Mouse (Mus musculus): ENCODE data around the gene Poln.
A peak's percentile ranks its signal among the peaks of the same experiment; 100 is the strongest.

The Poln gene

GRCm38 (mm10) chr5:34186391-34186790 lies 17.1 kb upstream of the Poln start:
- DNase-seq, result no peak

GRCm38 (mm10) chr5:34185791-34186190 lies 16.5 kb upstream of the Poln start:
- no peak for DNase-seq

GRCm38 (mm10) chr5:34185051-34185580 lies 15.9 kb upstream of the Poln start:
- DNase-seq, result no peak

- no peak for DNase-seq
Observed at GRCm38 (mm10) chr5:34183976-34184375, 14.7 kb upstream of the Poln start.

DNA sequence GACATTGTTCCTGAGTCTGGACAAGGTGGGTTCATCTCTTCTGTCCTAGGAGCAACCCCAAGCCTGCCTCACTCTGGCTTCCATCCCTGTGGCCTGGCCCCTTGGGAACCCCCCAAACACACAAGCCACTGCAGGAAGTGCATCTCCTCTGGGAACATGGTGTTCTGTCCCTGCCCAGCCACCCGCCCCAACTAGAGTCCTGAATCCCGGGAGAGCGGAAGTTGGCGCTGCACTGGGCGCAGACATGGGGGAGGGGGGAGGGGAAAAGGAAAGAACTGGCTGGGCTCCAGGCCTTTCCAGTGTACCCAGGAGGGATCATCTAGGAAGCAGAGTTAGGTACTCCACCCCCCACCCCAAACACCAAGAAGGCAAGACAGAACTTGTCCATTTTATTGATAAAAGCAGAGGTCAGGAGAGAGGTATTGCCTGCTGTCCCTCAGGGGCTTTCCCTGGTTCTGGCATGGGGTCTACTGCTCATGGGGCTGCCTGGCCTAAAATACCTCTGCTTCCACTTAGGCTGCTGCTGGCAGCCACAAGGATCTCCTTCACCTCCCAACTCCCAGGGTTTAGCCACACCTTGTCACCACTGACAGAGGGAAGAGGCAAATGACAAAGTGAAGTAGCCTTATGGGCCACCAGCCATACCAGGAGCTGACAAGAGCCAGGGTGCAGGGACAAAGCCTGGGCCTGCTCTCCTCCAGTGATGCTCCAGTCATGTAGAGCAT lies 14.1 kb upstream of the Poln start:
- DNase-seq, result peak; percentile 81

DNA sequence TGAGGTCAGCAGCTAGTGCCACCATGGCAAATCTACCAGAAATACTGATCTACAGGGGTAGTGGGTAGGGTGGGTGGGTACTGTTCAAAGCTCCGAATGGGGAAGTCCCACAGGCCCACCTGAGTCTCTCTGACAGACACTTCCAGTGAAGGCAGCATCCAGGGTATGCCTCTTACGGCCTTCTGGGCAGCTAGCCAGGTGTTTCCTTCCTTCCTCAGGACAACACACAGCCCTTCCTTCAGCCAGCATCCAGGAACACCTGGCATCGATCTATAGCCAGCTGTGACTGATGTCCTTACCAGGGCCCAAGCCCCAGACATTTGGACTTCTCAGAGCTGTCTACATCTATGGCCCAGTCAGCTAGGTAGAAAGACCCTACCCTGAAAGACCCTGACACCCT lies 13.2 kb upstream of the Poln start:
- DNase-seq, result peak; percentile 74

GRCm38 (mm10) chr5:34177821-34178220 lies 8.6 kb upstream of the Poln start:
- DNase-seq, result no peak

- no peak for DNase-seq
Observed at GRCm38 (mm10) chr5:34177091-34177490, 7.8 kb upstream of the Poln start.

DNA sequence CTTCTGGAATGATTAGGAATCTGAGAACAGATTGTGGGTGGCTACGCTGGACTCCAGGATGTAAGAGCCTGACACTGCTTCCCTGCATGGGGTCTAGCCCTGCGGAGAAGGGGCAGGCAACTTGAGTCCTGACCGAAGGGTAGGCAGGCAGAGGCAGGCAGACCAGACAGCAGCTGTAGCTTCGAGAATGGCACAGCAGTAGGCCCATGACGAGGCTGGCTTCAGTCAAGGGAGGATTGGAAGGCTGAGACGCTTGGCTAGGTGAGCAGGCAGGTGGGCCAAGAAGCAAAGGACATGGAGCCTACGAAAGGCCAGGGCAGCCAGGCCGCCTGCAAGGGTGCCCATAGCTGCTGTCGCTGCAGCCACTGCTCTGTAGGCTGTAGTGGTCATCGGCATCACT lies 7.4 kb upstream of the Poln start:
- no peak for DNase-seq

GRCm38 (mm10) chr5:34175403-34175694 lies 6.1 kb upstream of the Poln start:
- DNase-seq, result no peak

- no peak for DNase-seq
Observed at GRCm38 (mm10) chr5:34174550-34175402, 5.5 kb upstream of the Poln start.

- no peak for DNase-seq
Observed at GRCm38 (mm10) chr5:34174021-34174420, 4.8 kb upstream of the Poln start.

GRCm38 (mm10) chr5:34170726-34171125 lies 1.5 kb upstream of the Poln start:
- peak; percentile 61 for DNase-seq

DNA sequence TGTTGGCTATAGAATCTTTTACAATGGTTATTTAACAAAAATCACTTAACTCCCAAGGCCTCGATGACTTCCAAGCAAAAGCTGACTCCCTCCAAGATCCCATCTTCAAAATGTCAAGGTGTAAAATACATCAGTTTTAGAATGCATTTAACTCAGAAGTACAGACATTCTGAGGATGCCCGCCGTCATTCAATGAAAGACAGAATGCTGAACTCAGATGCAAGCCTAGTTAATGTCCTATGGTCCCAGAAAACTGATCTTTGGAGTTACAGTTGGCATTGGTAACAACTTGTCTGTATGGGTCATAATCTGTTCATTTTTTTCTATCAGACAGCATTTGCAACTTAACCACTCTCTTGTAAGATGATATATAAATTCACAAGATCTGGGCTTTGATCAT lies 706 bp upstream of the Poln start:
- DNase-seq, result no peak

DNA sequence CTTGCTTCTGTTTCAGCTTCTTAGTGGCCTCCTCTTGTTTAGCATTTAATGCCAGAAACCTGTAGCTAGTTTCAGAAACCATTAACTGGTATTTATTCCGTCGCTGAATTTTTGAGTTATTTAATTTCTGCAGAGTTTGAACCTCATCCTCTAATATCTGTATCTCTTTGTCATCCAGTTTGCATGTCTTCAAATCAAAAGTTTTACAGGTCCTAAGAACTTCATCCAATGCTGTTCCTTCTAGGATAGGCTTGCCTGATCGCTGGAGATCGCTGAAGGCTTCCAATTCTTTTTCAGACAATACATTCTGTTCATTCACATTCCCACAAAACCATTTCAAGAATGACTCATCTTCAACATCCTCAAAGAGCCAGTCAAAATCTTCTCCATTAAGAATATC lies 1.4 kb downstream of the Poln start:
- no peak for DNase-seq

DNA sequence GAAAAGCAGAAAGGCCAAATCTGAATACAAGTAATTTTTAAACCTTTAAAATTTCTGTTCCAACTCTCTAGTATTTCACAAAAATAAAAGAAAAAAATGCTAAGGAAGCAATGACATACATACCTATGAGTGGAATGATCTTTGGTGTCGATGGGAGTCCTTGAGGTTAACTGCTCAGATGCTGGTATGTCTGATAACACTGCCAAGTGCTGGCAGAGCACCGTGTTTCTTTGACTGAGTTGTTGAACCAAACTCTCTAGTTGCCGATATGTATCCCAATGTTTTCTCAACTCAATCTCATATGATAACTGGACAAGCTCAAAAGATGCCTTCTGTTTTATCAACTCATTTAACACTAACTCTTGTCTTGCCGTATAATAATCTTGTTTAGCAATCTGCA lies 3.5 kb downstream of the Poln start:
- no peak for DNase-seq

- DNase-seq, result no peak
Observed at GRCm38 (mm10) chr5:34148476-34148875, 20.8 kb downstream of the Poln start.

- DNase-seq, result no peak
Observed at GRCm38 (mm10) chr5:34147554-34147953, 21.7 kb downstream of the Poln start.

GRCm38 (mm10) chr5:34139751-34140150 lies 29.5 kb downstream of the Poln start:
- peak; percentile 61 for DNase-seq

GRCm38 (mm10) chr5:34132731-34133130 lies 36.5 kb downstream of the Poln start:
- DNase-seq, result no peak

- no peak for DNase-seq
Observed at GRCm38 (mm10) chr5:34124131-34124530, 45.1 kb downstream of the Poln start.

GRCm38 (mm10) chr5:34119121-34119856 lies 50.0 kb downstream of the Poln start:
- no peak for DNase-seq

- DNase-seq, result no peak
Observed at GRCm38 (mm10) chr5:34105681-34106080, 63.6 kb downstream of the Poln start.

DNA sequence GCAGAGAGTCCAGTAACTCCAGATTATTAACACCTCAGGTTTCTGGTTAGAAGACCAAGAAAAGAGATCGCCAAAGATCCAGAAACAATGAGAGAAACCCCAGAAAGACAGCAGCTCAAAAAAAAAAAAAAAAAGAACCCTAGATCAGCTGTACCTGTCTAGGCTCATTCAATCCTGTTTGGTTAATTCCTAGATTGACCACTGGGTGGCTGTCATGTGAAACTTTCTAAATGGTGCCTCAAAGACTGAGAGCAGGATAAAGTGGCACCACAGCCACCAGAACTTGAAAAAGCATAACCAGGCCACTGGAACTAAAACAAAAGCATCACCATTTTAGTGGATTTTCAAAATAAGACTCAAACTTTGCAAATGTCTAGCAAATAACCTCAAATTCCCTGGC lies 71.9 kb downstream of the Poln start:
- DNase-seq, result peak; percentile 56

All from kidney, postnatal 14 days (tissue).